Mouse (Mus musculus): ENCODE results near the gene Pigu. TPM values are rescaled to one million over a fixed set of nuclear protein-coding genes. Genes with fewer than 3 reads are reported as not detected.

Gene Pigu
- polyA plus RNA-seq, 1 experiment from 2014 or later, result 60.2 TPM

- peaks cover 8% of the 10 kb centered on the region for H3K4me1 ChIP-seq (ENCODE audit: control insufficient read depth, insufficient read depth, low read length)
- no peaks in the 10 kb centered on the region for H3K27me3 ChIP-seq (ENCODE audit: control insufficient read depth, insufficient read depth, low read length)
- H3K9me3 ChIP-seq (replicated peaks; ENCODE audit: control insufficient read depth, low read length), result no peaks in the 10 kb centered on the region
- H3K4me3 ChIP-seq (ENCODE audit: low read depth, low read length), result no peak overlapping the region
- no peak overlapping the region for H3K9ac ChIP-seq (ENCODE audit: low read depth, low read length)
- no peak overlapping the region for H3K4me2 ChIP-seq
- 91% methylated on average over 7 of the region's 7 CpGs for WGBS (ENCODE audit: insufficient replicate concordance)
- no peaks in the 10 kb centered on the region for H3K36me3 ChIP-seq (ENCODE audit: control insufficient read depth, insufficient read depth, low read length)
- H3K27ac ChIP-seq (ENCODE audit: low read depth, low read length), result no peak overlapping the region
- ATAC-seq (replicated peaks; ENCODE audit: insufficient number of reproducible peaks, low FRiP score, low TSS enrichment), result no peak
Measured at GRCm38 (mm10) chr2:155278361-155278760, 78.9 kb downstream of the Pigu start.

GRCm38 (mm10) chr2:155277721-155278120 is 79.5 kb downstream of the Pigu start:
- WGBS (ENCODE audit: insufficient replicate concordance), result 85% methylated on average over 2 of the region's 2 CpGs
- Histone ChIP-seq H3K27ac (ENCODE audit: low read depth, low read length) (no peak overlapping the region), H3K36me3 (ENCODE audit: control insufficient read depth, insufficient read depth, low read length) (no peaks in the 10 kb centered on the region), H3K4me3 (ENCODE audit: low read depth, low read length) (no peak overlapping the region), H3K4me1 (ENCODE audit: control insufficient read depth, insufficient read depth, low read length) (peaks cover 8% of the 10 kb centered on the region), H3K9ac (ENCODE audit: low read depth, low read length) (no peak overlapping the region), H3K9me3 (replicated peaks; ENCODE audit: control insufficient read depth, low read length) (no peaks in the 10 kb centered on the region), H3K4me2 (peak overlapping the region; percentile 76; the same call in 1 of the 2 replicates), H3K27me3 (ENCODE audit: control insufficient read depth, insufficient read depth, low read length) (no peaks in the 10 kb centered on the region)
- ATAC-seq (replicated peaks; ENCODE audit: insufficient number of reproducible peaks, low FRiP score, low TSS enrichment), result no peak

GRCm38 (mm10) chr2:155276621-155277175 is 80.5 kb downstream of the Pigu start:
- Histone ChIP-seq H3K9ac (ENCODE audit: low read depth, low read length) (peak overlapping the region; percentile 89), H3K4me3 (ENCODE audit: low read depth, low read length) (peak overlapping the region; percentile 80), H3K9me3 (replicated peaks; ENCODE audit: control insufficient read depth, low read length) (no peaks in the 10 kb centered on the region), H3K27me3 (ENCODE audit: control insufficient read depth, insufficient read depth, low read length) (no peaks in the 10 kb centered on the region), H3K4me2 (peak overlapping the region; percentile 76), H3K36me3 (ENCODE audit: control insufficient read depth, insufficient read depth, low read length) (no peaks in the 10 kb centered on the region), H3K27ac (ENCODE audit: low read depth, low read length) (peak overlapping the region; percentile 73), H3K4me1 (ENCODE audit: control insufficient read depth, insufficient read depth, low read length) (peaks cover 8% of the 10 kb centered on the region)
- WGBS (ENCODE audit: insufficient replicate concordance), result under 1% methylated on average over 33 of the region's 49 CpGs
- peak; percentile 84 for ATAC-seq (replicated peaks; ENCODE audit: insufficient number of reproducible peaks, low FRiP score, low TSS enrichment)

DNA sequence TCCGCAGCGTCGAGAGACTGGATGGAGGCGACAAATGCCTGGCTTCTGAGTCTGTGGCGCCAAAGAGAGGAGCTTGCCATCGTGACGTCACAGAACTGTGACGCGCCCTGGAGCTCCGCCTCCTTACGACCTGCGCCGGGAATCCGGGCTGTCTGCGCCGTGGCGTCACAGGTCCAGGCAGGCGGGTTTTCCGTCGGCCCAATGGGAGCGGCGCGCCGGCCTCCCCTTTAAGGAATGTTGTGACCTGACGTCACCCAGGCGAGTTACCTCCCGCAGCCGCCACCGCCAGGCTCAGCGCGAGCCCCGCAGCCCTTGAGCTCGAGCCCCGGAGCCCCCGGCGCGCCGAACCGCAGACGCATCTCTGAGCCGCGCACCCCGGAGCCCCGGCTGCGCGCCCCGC is 81.0 kb downstream of the Pigu start, which contains the start of gene Map1lc3a:
Map1lc3a (plus strand) TSS at position 103 of the 400 bp plus-strand sequence.
- Histone ChIP-seq H3K9me3 (replicated peaks; ENCODE audit: control insufficient read depth, low read length) (no peaks in the 10 kb centered on the region), H3K4me3 (ENCODE audit: low read depth, low read length) (peak within 1 kb of the TSS; percentile 80), H3K9ac (ENCODE audit: low read depth, low read length) (peak within 1 kb of the TSS; percentile 89), H3K27me3 (ENCODE audit: control insufficient read depth, insufficient read depth, low read length) (no peaks in the 10 kb centered on the region), H3K27ac (ENCODE audit: low read depth, low read length) (peak within 1 kb of the TSS; percentile 73), H3K4me1 (ENCODE audit: control insufficient read depth, insufficient read depth, low read length) (peaks cover 8% of the 10 kb centered on the region), H3K4me2 (peak within 1 kb of the TSS; percentile 76), H3K36me3 (ENCODE audit: control insufficient read depth, insufficient read depth, low read length) (no peaks in the 10 kb centered on the region)
- peak; percentile 89 for ATAC-seq (replicated peaks; ENCODE audit: insufficient number of reproducible peaks, low FRiP score, low TSS enrichment)
- under 1% methylated on average over 47 of the region's 47 CpGs for WGBS (ENCODE audit: insufficient replicate concordance)

DNA sequence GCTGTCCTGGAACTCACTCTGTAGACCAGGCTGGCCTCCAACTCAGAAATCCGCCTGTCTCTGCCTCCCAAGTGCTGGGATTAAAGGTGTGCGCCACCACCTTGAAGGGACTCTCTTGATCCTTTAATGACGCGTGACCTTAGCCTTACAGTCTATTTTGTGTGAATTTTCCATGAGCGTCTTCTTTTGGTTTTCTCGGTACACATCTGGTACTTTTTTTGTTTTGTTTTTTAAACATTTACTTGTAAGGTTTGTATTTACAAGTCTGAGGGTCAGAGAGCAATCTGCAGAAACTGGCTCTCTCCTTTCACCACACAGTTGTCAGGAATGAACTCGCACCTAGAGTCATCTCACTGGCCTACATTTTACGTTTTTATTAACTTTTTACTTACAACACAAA is 83.6 kb downstream of the Pigu start:
- Histone ChIP-seq H3K9ac (ENCODE audit: low read depth, low read length) (no peak overlapping the region), H3K27me3 (ENCODE audit: control insufficient read depth, insufficient read depth, low read length) (no peaks in the 10 kb centered on the region), H3K9me3 (replicated peaks; ENCODE audit: control insufficient read depth, low read length) (no peaks in the 10 kb centered on the region), H3K4me3 (ENCODE audit: low read depth, low read length) (no peak overlapping the region), H3K27ac (ENCODE audit: low read depth, low read length) (no peak overlapping the region), H3K4me1 (ENCODE audit: control insufficient read depth, insufficient read depth, low read length) (peaks cover 8% of the 10 kb centered on the region), H3K36me3 (ENCODE audit: control insufficient read depth, insufficient read depth, low read length) (no peaks in the 10 kb centered on the region), H3K4me2 (no peak overlapping the region)
- no peak for ATAC-seq (replicated peaks; ENCODE audit: insufficient number of reproducible peaks, low FRiP score, low TSS enrichment)
- WGBS (ENCODE audit: insufficient replicate concordance), result 80% methylated on average over 8 of the region's 8 CpGs

GRCm38 (mm10) chr2:155272396-155273170 is 84.6 kb downstream of the Pigu start:
- Histone ChIP-seq H3K4me2 (no peak overlapping the region), H3K27ac (ENCODE audit: low read depth, low read length) (no peak overlapping the region), H3K4me3 (ENCODE audit: low read depth, low read length) (no peak overlapping the region), H3K4me1 (ENCODE audit: control insufficient read depth, insufficient read depth, low read length) (peaks cover 7% of the 10 kb centered on the region), H3K9ac (ENCODE audit: low read depth, low read length) (no peak overlapping the region), H3K9me3 (replicated peaks; ENCODE audit: control insufficient read depth, low read length) (no peaks in the 10 kb centered on the region), H3K36me3 (ENCODE audit: control insufficient read depth, insufficient read depth, low read length) (no peaks in the 10 kb centered on the region), H3K27me3 (ENCODE audit: control insufficient read depth, insufficient read depth, low read length) (no peaks in the 10 kb centered on the region)
- 69% methylated on average over 10 of the region's 10 CpGs for WGBS (ENCODE audit: insufficient replicate concordance)
- no peak for ATAC-seq (replicated peaks; ENCODE audit: insufficient number of reproducible peaks, low FRiP score, low TSS enrichment)

DNA sequence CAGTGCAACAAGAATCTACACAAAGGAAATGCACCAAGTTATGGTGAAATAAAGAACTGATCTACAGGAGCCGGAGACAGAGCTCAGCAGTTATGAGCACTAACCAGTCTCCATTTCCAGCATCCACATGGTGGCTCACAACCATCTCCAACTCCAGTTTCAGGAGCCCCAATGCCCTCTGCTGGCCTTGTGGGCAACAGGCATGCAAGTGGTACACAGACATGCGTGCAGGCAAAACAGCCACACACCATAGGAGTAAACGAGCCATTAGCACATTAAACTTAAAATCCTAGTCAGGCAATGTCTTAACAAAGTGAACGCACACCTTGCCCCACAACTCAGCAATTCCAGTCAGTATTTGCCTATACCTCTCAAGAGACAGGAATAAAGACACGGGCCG is 85.3 kb downstream of the Pigu start:
- Histone ChIP-seq H3K4me1 (ENCODE audit: control insufficient read depth, insufficient read depth, low read length) (peaks cover under 1% of the 10 kb centered on the region; the same call in 1 of the 2 replicates), H3K9me3 (replicated peaks; ENCODE audit: control insufficient read depth, low read length) (no peaks in the 10 kb centered on the region), H3K4me3 (ENCODE audit: low read depth, low read length) (no peak overlapping the region), H3K4me2 (no peak overlapping the region), H3K27ac (ENCODE audit: low read depth, low read length) (no peak overlapping the region), H3K36me3 (ENCODE audit: control insufficient read depth, insufficient read depth, low read length) (no peaks in the 10 kb centered on the region), H3K27me3 (ENCODE audit: control insufficient read depth, insufficient read depth, low read length) (no peaks in the 10 kb centered on the region), H3K9ac (ENCODE audit: low read depth, low read length) (no peak overlapping the region)
- WGBS (ENCODE audit: insufficient replicate concordance), result 80% methylated on average over 6 of the region's 6 CpGs
- ATAC-seq (replicated peaks; ENCODE audit: insufficient number of reproducible peaks, low FRiP score, low TSS enrichment), result no peak

- Histone ChIP-seq H3K9me3 (replicated peaks; ENCODE audit: control insufficient read depth, low read length) (no peaks in the 10 kb centered on the region), H3K9ac (ENCODE audit: low read depth, low read length) (no peak overlapping the region), H3K27ac (ENCODE audit: low read depth, low read length) (no peak overlapping the region), H3K27me3 (ENCODE audit: control insufficient read depth, insufficient read depth, low read length) (no peaks in the 10 kb centered on the region), H3K36me3 (ENCODE audit: control insufficient read depth, insufficient read depth, low read length) (no peaks in the 10 kb centered on the region), H3K4me1 (ENCODE audit: control insufficient read depth, insufficient read depth, low read length) (no peaks in the 10 kb centered on the region), H3K4me2 (no peak overlapping the region), H3K4me3 (ENCODE audit: low read depth, low read length) (no peak overlapping the region)
- 76% methylated on average over 5 of the region's 5 CpGs for WGBS (ENCODE audit: insufficient replicate concordance)
- no peak for ATAC-seq (replicated peaks; ENCODE audit: insufficient number of reproducible peaks, low FRiP score, low TSS enrichment)
Measured at GRCm38 (mm10) chr2:155266896-155267295, 90.3 kb downstream of the Pigu start.

Data from heart, embryonic 11.5 days (tissue).